Mouse (Mus musculus): Measurements from ENCODE around the gene Uchl3. TPM values are rescaled to one million over a fixed set of nuclear protein-coding genes. Genes with fewer than 3 reads are reported as not detected.

The Uchl3 gene
- polyA plus RNA-seq (2014; fragmentation: Illumina TruSeq; extraction: RNeasy Lipid Tissue Mini Kit (QIAGEN cat#74804); ENCODE audit: low read depth, low replicate concordance) = 130 TPM

GRCm38 (mm10) chr14:101653581-101654525 lies at the start of gene Uchl3:
Gene Uchl3, plus strand, starts transcription at chr14:101653967.

GRCm38 (mm10) chr14:101608519-101609368 lies 45.0 kb upstream of the Uchl3 start, which contains the start of gene Tbc1d4:
Gene Tbc1d4, minus strand, starts transcription at chr14:101609191.

GRCm38 (mm10) chr14:101640153-101640843 lies 13.5 kb upstream of the Uchl3 start, which contains the start of gene Commd6:
Gene Commd6, minus strand, starts transcription at chr14:101640686.

DNA sequence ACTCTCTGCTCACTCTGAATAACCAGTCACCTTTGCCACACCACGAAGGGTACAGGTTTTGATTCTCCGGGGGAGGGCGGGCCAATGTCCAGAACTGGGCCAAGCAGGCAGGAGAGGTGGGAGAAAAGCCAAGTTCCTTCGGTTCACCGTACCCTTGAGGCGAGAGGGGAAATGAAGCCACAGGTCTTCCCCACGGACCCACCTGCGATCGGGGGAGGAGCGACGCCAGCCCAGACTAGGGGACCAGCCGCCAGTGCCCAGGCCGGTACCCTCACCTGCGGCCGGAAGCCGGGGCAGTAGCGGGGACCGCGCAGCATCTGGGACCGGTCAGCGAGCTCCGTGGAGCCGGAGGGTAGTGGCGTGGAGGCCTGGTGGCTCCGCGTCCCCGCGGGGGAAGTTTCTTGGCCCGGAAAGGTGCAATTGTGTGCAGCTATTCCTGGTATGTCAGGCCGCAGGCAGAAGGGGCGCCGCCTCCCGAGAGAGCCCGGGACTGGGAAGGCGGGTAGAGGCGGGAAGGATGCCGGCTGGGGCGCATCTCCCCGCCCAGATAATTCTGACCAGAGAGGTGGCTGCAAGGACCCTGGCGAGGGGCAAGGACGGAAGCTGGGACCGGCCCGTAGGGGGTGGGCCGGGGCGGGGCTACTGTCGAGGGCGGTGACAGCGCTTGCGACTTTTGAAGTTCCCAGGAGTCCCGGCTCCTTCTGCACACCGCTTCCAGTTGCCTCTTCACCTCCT lies 75.6 kb downstream of the Uchl3 start, which contains the start of the genes Gm9922 and Lmo7:
Gm9922 (minus strand) TSS at position 578 of the 735 bp plus-strand sequence.
Lmo7 (plus strand) TSS at position 721 of the 735 bp plus-strand sequence.

Other genes starting within 250 kb of the Uchl3 start
- 28.3 TPM for gene Tbc1d4, start 44.8 kb upstream of the Uchl3 start, polyA plus RNA-seq (2014; fragmentation: Illumina TruSeq; extraction: RNeasy Lipid Tissue Mini Kit (QIAGEN cat#74804); ENCODE audit: low read depth, low replicate concordance)
- gene Commd6, start 13.3 kb upstream of the Uchl3 start, polyA plus RNA-seq (2014; fragmentation: Illumina TruSeq; extraction: RNeasy Lipid Tissue Mini Kit (QIAGEN cat#74804); ENCODE audit: low read depth, low replicate concordance) = 95.7 TPM
- not detected for gene Gm9922, start 75.8 kb downstream of the Uchl3 start, polyA plus RNA-seq (2014; fragmentation: Illumina TruSeq; extraction: RNeasy Lipid Tissue Mini Kit (QIAGEN cat#74804); ENCODE audit: low read depth, low replicate concordance)
- 468 TPM for gene Lmo7, start 76.0 kb downstream of the Uchl3 start, polyA plus RNA-seq (2014; fragmentation: Illumina TruSeq; extraction: RNeasy Lipid Tissue Mini Kit (QIAGEN cat#74804); ENCODE audit: low read depth, low replicate concordance)

Data from sigmoid colon, adult 10 weeks (tissue).